Mouse (Mus musculus): Measurements from ENCODE around the gene Ppard.

DNA sequence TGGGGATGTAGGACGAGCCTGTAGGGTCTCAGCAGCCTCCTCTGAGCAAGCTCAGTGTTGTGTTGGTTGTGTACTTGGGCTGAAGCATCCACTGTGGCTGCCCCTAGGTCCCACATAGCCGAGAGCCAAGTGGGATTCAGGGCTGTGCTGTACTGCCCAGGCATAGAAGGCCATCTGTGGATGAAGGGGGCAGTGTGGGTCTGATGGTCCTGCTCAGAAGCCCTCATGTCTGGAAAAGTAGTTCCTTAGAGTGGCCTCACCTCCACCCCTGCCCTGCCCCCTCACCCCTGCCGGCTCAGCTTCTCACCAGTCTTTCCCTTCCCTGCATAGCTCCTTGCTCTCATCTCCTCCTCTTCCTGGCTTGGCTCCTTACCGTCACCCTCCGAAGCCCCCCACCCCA, 23.2 kb downstream of the Ppard start:
- TF ChIP-seq POLR2A (IDR thresholded peaks at IDR 0.05; ENCODE audit: extremely low read depth, insufficient read depth, low read length) (no peak), CTCF (IDR thresholded peaks at IDR 0.05; ENCODE audit: extremely low read depth, insufficient read depth, low read length) (no peak)

All from cortical plate, adult 2 months (tissue).